Mouse (Mus musculus) spleen, postnatal 36 days (tissue): ENCODE results near the gene Hist1h4c.
"Not testable (repeated sequence)": the region's sequence is repeated elsewhere in the genome, so short reads cannot be mapped to it uniquely, and the experiment has no call there.

Source experiments
- DNase-seq, 2 experiments: peaks; one replicate each; pipeline ENCODE4 v3.0.0; 2022; ENCODE audit warnings: low spot score in 2 of 2, mixed read lengths in 1 of 2

The Hist1h4c gene

DNA sequence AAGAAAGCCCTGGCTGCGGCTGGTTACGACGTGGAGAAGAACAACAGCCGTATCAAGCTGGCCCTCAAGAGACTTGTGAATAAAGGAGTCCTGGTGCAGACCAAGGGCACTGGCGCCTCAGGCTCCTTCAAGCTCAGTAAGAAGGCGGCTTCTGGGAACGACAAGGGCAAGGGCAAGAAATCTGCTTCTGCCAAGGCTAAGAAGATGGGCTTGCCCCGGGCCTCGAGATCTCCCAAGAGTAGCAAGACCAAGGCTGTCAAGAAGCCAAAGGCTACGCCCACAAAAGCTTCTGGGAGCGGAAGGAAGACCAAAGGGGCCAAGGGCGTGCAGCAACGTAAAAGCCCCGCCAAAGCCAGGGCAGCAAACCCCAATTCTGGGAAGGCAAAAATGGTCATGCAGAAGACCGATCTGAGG lies 2.2 kb downstream of the Hist1h4c start:
- peak in 1 of 2 experiments; percentile 36 for DNase-seq

GRCm38 (mm10) chr13:23695514-23695913 lies 2.7 kb downstream of the Hist1h4c start, which contains the start of gene Hist1h1t:
Hist1h1t (plus strand) TSS chr13:23695814.
- peak in 1 of 2 experiments; percentile 0 for DNase-seq

DNA sequence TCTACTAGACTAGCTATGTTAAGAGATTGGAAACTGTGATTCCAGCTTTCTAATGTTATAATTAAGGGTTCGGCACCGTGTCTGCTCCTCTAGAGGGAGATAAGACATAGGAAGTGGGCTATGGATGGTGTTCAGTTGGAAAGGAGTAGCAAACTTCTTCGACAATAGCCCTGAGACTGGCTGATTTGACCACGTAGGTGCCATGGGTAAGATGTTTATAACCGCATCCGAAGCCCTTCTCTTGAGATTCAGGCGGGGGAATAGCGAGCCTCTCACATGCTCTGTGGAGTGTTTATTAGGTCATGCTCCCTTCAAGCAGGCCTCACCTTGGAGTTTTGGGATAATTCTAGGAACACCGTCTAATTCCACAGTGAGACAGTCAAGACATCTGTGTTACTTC lies 3.3 kb downstream of the Hist1h4c start:
- peak in 1 of 2 experiments; percentile 0 for DNase-seq

GRCm38 (mm10) chr13:23693856-23694440 lies 4.3 kb downstream of the Hist1h4c start:
- no peak for DNase-seq

GRCm38 (mm10) chr13:23689459-23689858 lies 8.8 kb downstream of the Hist1h4c start:
- no peak for DNase-seq

DNA sequence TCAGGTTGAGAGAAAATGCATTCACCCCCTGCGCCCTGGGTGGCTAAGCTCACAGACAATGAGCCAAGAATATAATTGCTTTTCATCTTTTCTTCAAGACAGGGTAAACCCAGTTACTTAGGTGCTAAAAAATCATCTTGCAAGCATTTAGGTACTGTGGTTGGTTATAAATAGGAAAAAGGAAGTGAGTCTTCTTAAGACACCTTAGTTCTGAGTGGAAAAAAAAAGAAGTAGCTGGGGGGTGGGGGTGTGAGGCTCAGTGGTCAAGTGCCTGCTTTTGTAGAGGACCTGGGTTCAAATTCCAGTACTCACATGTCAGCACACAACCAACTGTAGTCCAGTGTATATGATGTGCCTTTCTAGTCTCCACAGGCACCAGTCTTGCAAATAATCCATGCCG lies 9.3 kb downstream of the Hist1h4c start:
- DNase-seq = no peak

GRCm38 (mm10) chr13:23687907-23688306 lies 10.3 kb downstream of the Hist1h4c start:
- DNase-seq = no peak

GRCm38 (mm10) chr13:23687181-23687580 lies 11.1 kb downstream of the Hist1h4c start:
- no peak for DNase-seq

DNA sequence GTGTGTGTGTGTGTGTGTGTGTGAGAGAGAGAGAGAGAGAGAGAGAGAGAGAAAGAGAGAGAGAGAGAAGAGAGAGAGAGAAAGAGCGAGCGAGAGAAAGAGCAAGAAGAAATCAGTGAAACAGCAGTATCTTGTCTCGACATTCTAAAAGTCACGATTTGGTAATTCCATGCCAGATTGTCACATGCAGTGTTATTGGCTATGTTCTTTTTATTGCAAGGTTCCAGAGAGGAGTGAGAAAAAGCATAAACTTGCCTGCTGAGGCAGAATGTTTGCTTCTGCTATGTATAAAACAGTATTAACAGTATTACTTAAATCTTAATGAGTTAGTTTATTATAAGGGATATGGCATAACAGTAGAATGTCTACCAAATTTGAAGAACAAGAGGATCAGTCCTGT lies 12.3 kb downstream of the Hist1h4c start:
- DNase-seq = no peak

- DNase-seq = peak; percentile 27 to 48
Observed at GRCm38 (mm10) chr13:23685121-23685861, 13.0 kb downstream of the Hist1h4c start.

DNA sequence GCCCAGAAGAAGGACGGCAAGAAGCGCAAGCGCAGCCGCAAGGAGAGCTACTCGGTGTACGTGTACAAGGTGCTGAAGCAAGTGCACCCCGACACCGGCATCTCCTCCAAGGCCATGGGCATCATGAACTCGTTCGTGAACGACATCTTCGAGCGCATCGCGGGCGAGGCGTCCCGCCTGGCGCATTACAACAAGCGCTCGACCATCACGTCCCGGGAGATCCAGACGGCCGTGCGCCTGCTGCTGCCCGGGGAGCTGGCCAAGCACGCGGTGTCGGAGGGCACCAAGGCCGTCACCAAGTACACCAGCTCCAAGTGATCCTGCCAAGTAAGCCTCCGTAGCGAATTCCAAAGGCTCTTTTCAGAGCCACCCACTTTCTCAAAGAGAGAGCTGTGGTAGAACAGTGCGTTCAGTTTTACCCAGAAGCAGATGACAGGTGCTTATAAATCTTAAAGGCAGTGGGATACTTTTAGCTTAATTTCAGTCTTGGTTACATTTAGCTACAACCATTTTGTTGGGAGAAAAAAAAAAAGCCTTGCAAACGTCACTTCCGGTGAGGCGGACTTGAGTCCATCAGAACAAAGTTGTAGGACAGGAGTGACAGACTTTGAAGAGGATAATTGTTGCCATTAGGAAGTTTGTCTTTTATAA lies 13.8 kb downstream of the Hist1h4c start:
- peak; percentile 67 to 81 for DNase-seq

- DNase-seq = peak; percentile 87 to 95
Observed at GRCm38 (mm10) chr13:23683755-23684281, 14.4 kb downstream of the Hist1h4c start, which contains the start of the genes Hist1h2ac and Hist1h2bc. Hist1h2ac (minus strand) TSS chr13:23683948. Hist1h2bc (plus strand) TSS chr13:23684199.

DNA sequence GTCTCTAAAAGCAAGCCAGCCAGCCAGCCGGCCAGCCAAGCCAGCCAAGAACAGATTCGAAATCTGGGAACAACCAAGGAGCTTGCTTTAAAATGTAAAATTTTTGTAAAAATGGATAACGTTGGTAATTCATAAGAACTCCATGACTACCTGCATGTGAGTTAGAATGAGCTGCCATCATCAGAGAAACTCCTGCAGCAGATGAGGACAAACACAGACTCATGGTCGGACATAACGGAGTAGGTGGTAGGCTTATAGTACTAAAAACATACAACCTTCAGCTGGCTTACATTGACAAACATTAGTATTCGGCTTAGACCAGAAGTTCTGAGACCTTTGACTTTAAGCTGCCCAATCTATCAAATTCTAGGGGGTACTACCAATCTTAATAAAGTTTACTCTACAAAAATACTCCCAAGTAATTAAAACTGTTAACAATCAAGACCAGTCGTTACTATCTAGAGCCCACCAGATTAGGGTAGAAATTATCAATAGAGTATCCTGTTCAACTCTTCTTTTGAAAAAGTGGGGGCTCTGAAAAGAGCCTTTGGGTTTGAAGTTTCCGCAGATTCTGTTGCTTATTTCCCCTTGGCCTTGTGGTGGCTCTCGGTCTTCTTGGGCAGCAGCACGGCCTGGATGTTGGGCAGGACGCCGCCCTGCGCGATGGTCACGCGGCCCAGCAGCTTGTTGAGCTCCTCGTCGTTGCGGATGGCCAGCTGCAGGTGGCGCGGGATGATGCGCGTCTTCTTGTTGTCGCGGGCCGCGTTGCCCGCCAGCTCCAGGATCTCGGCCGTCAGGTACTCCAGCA lies 15.1 kb downstream of the Hist1h4c start:
- not testable (repeated sequence) for DNase-seq

- DNase-seq = no peak
Observed at GRCm38 (mm10) chr13:23682623-23682946, 15.7 kb downstream of the Hist1h4c start.

GRCm38 (mm10) chr13:23681990-23682582 lies 16.2 kb downstream of the Hist1h4c start:
- DNase-seq = no peak

DNA sequence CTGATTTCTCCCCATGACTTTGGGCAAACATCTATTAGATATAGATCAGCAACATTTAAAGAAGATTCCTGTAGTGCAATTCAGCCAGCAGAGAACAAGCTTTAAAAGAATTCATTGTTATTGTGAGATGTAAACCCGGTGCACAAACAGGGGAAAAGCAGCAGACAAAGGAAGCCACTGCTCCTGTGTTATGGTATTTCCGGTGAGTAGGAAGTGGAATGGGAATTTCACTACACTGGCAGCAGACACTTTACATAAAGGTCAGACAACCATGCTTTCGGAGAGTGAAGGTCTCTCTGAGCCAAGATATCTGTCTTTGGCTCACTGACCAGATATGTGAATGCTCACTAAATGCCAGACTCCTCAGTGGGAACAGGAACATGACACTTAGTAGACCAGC lies 35.7 kb downstream of the Hist1h4c start:
- DNase-seq = no peak

- DNase-seq = no peak
Observed at GRCm38 (mm10) chr13:23659636-23660366, 38.5 kb downstream of the Hist1h4c start.
